Mouse (Mus musculus): ENCODE results near the gene Thyn1.
A peak's percentile ranks its signal among the peaks of the same experiment; 100 is the strongest.

Thyn1 gene

GRCm38 (mm10) chr9:27029828-27030762, 30.6 kb downstream of the Thyn1 start, which contains the start of the genes Vps26b and Ncapd3:
Vps26b (minus strand) TSS chr9:27030065.
Ncapd3 (plus strand) TSS chr9:27030175.
- DNase-seq (ENCODE audit: low spot score): peak; percentile 97

GRCm38 (mm10) chr9:27030763-27031100, 31.2 kb downstream of the Thyn1 start:
- no peak for DNase-seq (ENCODE audit: low spot score)

- no peak for DNase-seq (ENCODE audit: low spot score)
Observed at GRCm38 (mm10) chr9:27043892-27044291, 44.4 kb downstream of the Thyn1 start.

GRCm38 (mm10) chr9:27049492-27049891, 50.0 kb downstream of the Thyn1 start:
- no peak for DNase-seq (ENCODE audit: low spot score)
